Mouse (Mus musculus) cerebellum, postnatal 36 days (tissue): ENCODE measurements around the gene Smox.

ENCODE experiments used
- DNase-seq, 2 experiments: peaks; one replicate each; pipeline ENCODE4 v3.0.0; 2021 to 2022; ENCODE audit warnings: mixed read lengths in 2 of 2

The Smox gene

DNA sequence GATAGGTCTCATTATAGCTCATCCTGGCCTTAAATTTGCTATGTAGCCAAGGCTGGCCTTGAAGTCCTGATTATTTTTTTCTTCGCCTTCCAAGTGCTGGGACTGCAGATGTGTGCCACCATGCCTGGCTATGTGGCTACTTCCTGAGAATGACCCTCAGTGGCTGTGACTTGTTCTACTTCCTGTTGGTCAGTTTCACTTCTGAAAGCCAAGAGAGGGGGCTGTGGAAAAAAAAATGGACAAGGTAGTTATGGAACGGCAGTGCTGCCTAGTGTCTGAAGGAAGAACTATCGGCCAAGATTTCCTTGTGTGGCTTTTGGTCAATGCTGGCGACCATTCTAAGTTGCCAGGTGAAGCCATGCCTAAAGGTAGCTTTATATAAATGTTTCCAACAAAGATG, 26.3 kb downstream of the Smox start:
- DNase-seq: no peak

- DNase-seq: no peak
These were observed 27.5 kb downstream of the Smox start for GRCm38 (mm10) chr2:131518790-131519189.

DNA sequence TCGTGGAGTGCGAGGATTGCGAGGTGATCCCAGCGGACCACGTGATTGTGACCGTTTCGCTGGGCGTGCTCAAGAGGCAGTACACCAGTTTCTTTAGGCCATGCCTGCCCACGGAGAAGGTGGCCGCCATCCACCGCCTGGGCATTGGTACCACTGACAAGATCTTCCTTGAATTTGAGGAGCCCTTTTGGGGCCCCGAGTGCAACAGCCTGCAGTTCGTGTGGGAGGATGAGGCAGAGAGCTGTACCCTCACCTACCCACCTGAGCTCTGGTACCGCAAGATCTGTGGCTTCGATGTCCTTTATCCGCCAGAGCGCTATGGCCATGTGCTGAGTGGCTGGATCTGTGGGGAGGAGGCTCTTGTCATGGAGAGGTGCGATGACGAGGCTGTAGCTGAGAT, 29.4 kb downstream of the Smox start:
- DNase-seq: no peak

DNA sequence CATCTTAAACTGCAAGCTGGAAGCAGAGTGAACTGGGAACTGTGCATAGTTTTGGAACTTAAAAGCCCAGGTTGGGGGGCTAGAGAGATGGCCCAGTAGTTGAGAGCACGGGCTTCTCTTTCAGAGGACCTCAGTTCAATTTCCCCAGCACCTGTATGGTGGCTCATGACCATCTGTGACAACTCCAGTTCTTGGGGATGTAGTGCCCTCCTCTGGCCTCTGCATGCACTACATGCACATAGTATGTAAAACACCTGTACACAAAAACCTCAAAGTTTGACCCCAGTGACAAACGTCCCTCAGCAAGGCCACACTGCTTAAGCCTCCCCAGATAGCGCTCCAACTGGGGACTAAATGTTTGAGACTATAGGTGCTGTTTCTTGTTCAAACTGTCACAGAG, 35.8 kb downstream of the Smox start:
- peak in 1 of 2 experiments; percentile 35 for DNase-seq

GRCm38 (mm10) chr2:131529898-131530622, 38.8 kb downstream of the Smox start:
- DNase-seq: peak; percentile 59 to 68

GRCm38 (mm10) chr2:131530623-131531008, 39.3 kb downstream of the Smox start:
- DNase-seq: peak; percentile 48 to 54

- DNase-seq: no peak
These were observed 40.0 kb downstream of the Smox start for GRCm38 (mm10) chr2:131531271-131531670.

DNA sequence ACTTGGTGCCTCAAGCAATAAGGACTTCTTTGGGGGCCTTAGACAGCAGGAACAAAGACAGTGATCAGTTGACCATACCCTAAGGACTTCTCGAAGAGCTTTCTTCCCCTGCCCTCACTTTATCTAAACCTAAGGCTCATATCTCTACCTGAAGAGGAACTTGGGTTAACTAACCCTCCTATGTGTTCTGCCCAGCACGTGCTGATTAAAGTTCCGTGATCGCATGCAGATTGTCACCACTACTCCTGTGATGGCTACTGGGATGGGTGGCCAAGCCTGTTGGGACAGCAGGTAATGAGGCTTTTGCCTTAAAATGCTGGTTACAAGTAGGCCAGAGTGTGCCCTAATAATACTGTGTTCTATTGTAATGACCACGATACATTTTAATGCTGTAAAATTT, 43.9 kb downstream of the Smox start:
- no peak for DNase-seq

- DNase-seq: peak in 1 of 2 experiments; percentile 27
These were observed 47.0 kb downstream of the Smox start for GRCm38 (mm10) chr2:131538341-131538740.

DNA sequence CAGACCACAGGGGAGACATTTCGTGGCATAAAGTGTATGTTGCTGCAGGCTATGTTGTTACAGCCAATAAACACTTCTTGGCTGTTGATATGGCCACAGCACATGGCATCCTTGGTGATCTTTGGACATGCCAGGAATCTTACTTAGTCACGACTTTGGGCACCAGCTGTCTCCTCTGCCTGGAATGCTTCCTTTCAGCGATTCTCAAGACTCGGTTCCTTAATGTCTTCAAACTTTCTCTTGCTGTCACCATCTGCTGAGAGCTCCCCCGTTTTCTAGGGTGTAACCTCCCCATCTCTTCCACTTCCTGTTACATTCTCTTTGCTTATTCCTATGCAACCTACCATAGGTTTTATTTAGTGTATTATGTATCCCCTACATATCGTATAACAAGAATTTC, 48.5 kb downstream of the Smox start:
- DNase-seq: no peak

GRCm38 (mm10) chr2:131541686-131542085, 50.4 kb downstream of the Smox start:
- peak; percentile 45 to 50 for DNase-seq

GRCm38 (mm10) chr2:131542531-131542930, 51.2 kb downstream of the Smox start:
- DNase-seq: no peak

DNA sequence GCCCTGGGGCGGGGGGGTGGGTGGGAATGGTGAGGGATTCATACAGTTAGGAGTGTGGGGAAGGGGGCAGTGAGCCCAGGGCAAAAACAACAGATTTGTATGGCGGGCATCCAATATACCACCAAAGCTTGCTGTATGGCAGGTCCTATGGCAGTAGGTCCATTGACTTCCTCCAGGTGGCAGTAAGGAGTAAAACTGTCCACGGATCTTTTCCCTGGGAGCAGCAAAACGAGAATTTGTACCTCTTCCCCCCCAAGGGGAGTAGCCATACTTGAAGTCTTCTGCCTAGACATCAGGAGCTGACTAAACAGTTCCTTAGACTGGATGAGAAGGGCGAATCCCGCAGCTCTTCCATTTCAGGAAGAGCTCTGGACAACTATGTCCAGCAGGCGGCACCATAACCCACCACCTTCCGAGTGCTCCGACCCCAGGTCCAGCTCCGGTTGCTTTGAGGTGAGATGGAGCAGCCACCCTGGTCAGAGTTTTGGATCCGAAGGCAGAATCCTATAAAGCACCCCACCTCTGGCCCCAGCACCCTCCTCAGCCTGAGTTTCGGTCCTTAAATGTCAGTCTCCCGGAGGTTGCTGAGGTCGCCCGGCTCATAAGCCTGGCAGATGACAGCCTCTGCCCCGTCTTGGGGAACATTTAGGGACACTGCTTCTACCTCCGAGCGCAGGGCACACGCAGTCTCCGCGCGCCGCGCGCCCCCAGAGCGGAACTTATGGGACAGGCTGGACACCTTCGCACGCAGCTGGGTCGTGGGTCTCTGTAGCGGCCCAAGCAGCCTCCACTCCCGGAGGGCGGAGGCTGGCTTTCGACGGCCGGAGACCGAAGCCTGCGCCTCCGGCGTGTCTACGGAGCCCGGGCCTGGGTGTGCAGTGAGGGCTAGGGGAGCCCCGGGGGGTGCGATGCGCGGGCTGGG, 54.4 kb downstream of the Smox start:
- peak; percentile 49 to 52 for DNase-seq

DNA sequence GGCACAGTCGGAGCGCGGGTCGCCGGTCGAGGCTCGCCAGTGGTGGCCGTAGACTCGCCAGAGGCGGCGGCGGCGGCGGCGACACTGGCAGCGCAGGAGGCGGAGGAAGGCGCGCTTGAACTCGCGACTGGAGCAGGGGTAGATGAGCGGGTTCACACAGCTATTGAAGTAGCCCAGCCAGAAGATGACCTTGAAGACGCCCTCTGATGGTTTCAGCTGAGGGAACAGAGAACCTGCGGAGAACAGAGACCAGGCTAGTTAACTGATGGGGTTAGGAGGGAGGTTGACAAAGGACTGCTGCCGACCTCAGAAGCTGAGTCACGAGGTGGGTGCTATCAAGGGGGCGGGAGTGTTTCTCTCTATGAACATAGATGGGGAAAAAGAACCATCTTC, 55.0 kb downstream of the Smox start:
- no peak for DNase-seq

DNA sequence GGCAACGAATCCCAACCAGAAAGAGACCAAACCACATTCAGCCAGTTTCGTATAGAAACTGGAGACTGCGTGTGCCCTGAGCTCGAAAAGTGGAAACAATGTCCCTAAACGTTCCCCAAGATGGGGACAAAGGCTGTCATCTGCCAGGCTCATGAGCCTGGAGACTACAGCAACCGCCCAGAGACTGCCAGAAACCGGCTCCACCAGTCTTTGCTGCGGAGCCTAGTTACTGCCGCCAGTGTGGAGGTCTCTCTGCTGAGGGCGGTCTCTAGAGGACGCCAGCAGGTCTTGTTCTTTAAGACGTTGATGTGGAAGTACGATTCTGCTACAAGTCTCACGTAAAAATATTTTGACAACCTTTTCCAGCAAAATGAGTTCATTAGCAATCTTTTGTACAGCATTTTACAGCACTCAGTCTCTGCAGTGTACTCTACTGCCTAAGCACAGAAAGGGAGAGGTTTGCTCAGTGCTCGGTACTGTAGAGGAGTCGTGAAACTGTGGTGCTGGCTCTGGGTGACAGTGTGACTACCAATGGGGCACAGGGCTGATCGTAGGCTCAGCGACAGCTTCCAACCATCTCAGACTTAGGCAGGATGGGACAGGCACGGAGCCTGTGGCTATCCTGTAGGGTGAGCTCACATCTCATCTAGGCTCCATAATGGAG, 55.6 kb downstream of the Smox start:
- no peak for DNase-seq

DNA sequence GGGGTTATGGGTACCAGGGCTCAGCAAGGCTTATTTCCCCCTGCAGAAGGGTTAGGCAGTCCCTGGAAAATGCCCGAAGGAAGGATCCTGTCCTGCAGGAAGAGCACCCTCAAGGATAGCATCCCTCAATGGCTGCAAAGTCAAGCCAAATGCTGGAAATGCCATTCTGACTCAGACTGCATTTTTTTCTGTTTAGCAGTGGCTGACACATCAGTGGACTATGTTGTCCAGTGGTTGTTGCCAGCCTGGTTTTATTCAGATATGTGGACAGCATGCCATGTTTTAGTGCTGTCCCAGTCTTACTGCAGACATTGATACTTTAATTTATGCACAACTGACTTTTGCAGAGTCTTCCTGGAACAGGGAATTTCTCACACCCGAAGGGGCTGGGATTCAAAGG, 57.0 kb downstream of the Smox start:
- no peak for DNase-seq

DNA sequence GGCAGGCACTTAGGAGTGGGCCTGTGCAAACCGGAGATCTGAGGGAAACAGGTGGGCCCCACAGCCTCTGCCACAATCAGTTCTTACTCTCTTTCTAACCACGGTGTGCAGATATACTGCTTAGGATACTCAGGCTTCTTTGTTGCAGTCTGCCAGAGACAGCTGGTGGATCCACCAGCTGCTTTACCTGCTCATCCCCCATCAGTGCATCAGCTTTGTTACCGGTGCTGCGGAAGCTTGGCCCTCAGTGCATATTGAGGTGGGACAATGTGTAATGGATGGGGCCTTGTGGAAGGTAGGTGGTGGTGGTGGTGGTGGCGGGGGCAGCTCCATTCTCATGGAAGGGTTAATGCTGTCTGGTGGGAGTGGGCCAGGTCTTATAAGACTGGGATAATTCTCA, 57.8 kb downstream of the Smox start:
- DNase-seq: no peak

DNA sequence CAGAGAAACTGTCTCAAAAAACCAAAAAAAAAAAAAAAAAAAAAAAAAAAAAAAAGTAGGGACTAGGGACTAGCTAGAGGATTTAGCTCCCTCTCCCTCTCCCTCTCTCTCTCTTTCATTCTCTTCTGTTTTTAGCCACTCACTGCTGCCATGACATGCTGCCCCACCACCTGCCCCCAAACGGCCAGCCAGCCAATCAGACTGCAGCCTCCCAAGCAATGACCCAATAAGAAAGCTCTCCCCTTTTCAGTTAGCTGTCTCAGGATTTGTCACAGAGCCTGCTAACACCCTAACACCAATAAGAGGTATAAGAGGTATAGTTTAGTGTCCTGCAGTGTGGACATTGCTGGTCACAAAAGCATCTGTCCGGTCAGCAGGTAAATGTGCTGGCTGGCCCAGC, 59.2 kb downstream of the Smox start:
- no peak for DNase-seq

DNA sequence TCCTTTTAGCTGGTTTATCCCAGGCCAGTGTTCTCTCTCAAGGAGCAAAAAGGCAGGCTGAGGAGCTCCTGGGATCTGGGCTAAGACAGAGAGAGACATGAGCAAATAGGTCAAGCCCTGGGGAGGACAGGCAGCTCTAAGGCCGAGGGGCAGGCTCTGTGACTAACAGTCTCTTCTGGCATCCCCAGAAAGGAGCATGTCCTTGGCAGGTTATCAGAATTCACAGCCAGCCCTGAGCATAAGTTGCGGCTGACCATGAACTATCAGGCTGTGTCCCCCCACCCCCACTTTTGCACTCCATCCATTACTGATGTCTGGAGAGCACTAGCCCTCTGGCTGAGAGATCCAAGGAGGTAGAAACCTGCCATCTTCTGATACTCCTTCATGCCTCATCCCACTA, 59.6 kb downstream of the Smox start:
- no peak for DNase-seq

GRCm38 (mm10) chr2:131551701-131552620, 60.7 kb downstream of the Smox start:
- no peak for DNase-seq

DNA sequence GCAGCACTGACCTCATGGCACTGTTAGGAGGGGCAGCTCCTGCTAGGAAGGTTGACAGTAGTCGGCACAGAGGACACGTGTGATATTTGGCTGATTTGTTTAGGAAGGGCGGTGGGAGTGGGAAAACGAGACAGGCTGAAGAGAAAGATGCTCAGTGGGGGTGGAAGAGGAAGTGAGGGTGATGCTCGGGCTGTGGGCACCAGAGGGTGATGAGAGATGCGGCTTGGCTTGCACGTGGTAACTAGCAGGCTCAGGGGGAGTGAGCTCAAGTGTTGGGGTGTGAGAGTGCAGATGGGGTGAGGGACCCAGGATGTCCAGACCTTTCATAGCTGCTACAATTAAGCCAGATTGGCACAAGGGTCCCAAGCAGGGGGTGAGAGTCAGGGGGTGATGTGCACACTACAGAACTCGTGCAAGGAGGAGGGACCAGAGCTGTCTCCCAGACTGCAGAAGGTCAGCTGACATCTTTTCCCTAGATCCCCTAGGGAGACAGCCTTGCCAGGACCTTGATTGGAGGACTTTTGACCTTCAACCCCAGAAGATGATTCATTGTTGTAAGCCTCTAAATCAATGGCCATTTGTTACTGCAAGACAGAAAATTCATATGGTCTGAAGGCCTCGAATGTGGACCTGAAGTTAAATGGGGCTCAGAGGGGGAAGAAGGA, 61.6 kb downstream of the Smox start:
- DNase-seq: no peak

DNA sequence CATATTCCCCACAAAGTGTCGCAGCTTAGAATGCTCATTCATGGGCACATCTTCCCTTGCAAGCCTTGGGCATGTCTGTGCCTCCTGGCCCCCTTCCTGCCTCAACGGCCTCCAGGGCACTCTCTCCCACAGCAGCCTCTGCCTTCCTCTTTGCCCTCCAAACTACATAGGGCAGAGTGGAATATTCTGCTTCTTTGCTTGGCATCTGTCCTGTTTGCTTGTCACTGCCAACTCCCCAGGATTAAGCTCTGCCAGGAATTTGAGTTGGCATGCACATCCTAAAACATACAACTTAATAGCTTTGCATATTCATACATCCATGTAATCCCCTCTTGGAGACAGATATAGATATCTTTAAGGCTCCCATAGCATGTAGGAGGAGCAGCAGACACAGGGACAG, 66.6 kb downstream of the Smox start:
- no peak for DNase-seq
